Mouse (Mus musculus): ENCODE measurements at regions not wholly inside any gene's neighbourhood (a gene's known extent, or its start where the extent isn't known, plus 50 kb on each side); places are given as distances from the start of the nearest gene placed in this dataset.

DNA sequence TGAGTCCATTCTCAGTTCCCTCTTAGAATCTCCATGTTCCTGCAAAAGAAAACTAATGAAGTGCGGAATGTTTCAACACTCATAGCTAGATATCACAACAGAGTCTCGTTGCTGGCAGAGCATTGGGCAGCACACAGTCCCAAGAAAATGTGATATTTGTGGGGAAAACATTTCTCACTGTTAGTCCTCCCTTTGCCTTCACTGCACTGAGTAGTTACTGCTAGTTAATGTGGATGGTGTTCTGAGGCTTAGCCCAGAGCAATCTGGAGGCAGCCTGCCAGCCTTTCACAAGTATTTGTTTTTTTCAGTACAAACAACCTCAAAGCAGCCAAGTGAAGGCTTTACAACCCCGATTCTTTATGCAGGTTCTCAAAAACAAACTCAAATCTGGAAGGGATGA is 197.2 kb downstream of the Fam76b start:
- DNase-seq (ENCODE audit: low spot score) = no peak
- no peaks in the 10 kb centered on the region for H3K27me3 ChIP-seq (ENCODE audit: control insufficient read depth, insufficient read depth, low read length)
- H3K36me3 ChIP-seq (ENCODE audit: control insufficient read depth, insufficient read depth, low read length) = no peaks in the 10 kb centered on the region
- 75% methylated on average over 3 of the region's 3 CpGs for WGBS
- H3K4me2 ChIP-seq (ENCODE audit: low read depth) = no peak overlapping the region
- H3K4me1 ChIP-seq (ENCODE audit: control insufficient read depth, insufficient read depth, low read length) = no peaks in the 10 kb centered on the region
- H3K27ac ChIP-seq (ENCODE audit: low read depth, low read length) = no peak overlapping the region
- no peaks in the 10 kb centered on the region for H3K9me3 ChIP-seq (ENCODE audit: control insufficient read depth, low read length)
- ATAC-seq (ENCODE audit: insufficient read depth, low FRiP score, low TSS enrichment) = no peak
- no peak overlapping the region for H3K9ac ChIP-seq (ENCODE audit: low read length)
- no peak overlapping the region for H3K4me3 ChIP-seq (ENCODE audit: low read depth, low read length)

DNA sequence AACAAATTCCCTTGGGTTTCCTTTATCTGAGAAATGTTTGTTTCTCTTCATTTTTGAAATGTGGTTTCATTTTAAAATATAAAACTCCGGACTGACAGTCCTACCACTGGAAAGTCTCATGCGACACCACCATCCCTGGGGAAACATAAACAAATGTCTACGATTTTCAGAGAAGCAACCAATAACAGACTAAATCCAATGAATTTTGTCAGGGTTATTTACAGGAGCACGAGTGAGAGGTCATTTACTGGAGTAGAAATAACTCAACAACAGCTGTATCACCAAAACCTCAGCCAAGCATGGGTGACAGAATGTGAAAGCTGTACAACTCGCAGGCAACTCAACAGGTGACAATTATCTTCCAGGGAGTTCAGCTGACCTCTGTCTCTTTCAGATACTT is 200.5 kb downstream of the Fam76b start:
- no peak for ATAC-seq (ENCODE audit: insufficient read depth, low FRiP score, low TSS enrichment)
- H3K9me3 ChIP-seq (ENCODE audit: control insufficient read depth, low read length) = no peaks in the 10 kb centered on the region
- DNase-seq (ENCODE audit: low spot score) = no peak
- no peak overlapping the region for H3K4me2 ChIP-seq (ENCODE audit: low read depth)
- H3K9ac ChIP-seq (ENCODE audit: low read length) = no peak overlapping the region
- H3K27ac ChIP-seq (ENCODE audit: low read depth, low read length) = no peak overlapping the region
- H3K36me3 ChIP-seq (ENCODE audit: control insufficient read depth, insufficient read depth, low read length) = no peaks in the 10 kb centered on the region
- 73% methylated on average over 5 of the region's 5 CpGs for WGBS
- H3K4me3 ChIP-seq (ENCODE audit: low read depth, low read length) = no peak overlapping the region
- H3K27me3 ChIP-seq (ENCODE audit: control insufficient read depth, insufficient read depth, low read length) = no peaks in the 10 kb centered on the region
- no peaks in the 10 kb centered on the region for H3K4me1 ChIP-seq (ENCODE audit: control insufficient read depth, insufficient read depth, low read length)

DNA sequence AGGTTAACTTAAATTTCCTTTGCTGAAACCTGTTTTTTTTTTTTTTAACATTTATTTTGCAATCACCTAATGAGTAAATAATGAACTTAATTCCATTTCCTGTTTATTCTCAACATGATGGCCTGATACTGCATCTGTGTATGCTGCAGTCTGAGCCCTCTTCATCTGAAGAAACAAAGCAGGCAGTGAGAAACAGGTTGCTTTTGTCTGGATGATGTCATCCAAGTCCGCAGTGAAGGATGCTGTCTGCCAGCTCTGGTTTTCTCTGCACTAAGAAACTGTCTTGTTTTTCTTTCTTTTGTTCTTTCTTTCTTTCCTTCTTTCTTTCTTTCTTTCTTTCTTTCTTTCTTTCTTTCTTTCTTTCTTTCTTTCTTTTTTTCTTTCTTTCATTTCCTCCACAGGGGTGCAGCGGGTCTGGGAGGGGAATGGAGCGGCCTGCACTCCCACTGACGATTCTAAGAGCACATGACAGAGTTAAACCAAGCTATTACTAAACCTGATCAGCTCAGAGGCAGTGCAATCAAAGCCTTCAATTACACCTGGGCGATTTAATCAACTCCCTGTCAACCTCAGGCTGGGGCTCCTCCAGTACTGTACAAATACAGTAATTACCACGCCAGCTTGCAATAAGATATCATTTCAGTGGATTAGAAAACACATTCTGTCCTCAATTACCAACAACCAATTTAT is 204.0 kb downstream of the Fam76b start:
- no peaks in the 10 kb centered on the region for H3K27me3 ChIP-seq (ENCODE audit: control insufficient read depth, insufficient read depth, low read length)
- ATAC-seq (ENCODE audit: insufficient read depth, low FRiP score, low TSS enrichment) (no peak), DNase-seq (ENCODE audit: low spot score) (no peak)
- H3K9ac ChIP-seq (ENCODE audit: low read length) = no peak overlapping the region
- no peaks in the 10 kb centered on the region for H3K4me1 ChIP-seq (ENCODE audit: control insufficient read depth, insufficient read depth, low read length)
- no peak overlapping the region for H3K27ac ChIP-seq (ENCODE audit: low read depth, low read length)
- no peaks in the 10 kb centered on the region for H3K9me3 ChIP-seq (ENCODE audit: control insufficient read depth, low read length)
- 69% methylated on average over 6 of the region's 6 CpGs for WGBS
- no peak overlapping the region for H3K4me2 ChIP-seq (ENCODE audit: low read depth)
- no peak overlapping the region for H3K4me3 ChIP-seq (ENCODE audit: low read depth, low read length)
- H3K36me3 ChIP-seq (ENCODE audit: control insufficient read depth, insufficient read depth, low read length) = no peaks in the 10 kb centered on the region

DNA sequence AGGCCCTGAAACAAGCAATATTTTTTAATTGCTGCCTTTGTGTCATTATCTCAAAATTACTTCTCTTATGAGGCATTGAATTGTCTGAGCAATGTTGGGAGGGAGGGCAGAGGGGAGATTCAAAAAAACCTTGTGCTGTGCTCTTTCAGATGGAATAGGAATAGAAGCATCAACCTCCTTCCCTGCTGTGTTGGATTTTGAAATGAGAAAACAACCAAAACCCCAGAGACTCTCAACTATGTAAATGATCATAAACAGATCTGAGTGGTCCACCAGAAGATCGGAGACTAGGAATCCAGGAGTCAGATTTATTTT is 204.5 kb downstream of the Fam76b start:
- no peak overlapping the region for H3K9ac ChIP-seq (ENCODE audit: low read length)
- no peak overlapping the region for H3K27ac ChIP-seq (ENCODE audit: low read depth, low read length)
- no peaks in the 10 kb centered on the region for H3K9me3 ChIP-seq (ENCODE audit: control insufficient read depth, low read length)
- H3K4me3 ChIP-seq (ENCODE audit: low read depth, low read length) = no peak overlapping the region
- no peaks in the 10 kb centered on the region for H3K36me3 ChIP-seq (ENCODE audit: control insufficient read depth, insufficient read depth, low read length)
- 78% methylated on average over 1 of the region's 1 CpGs for WGBS
- no peaks in the 10 kb centered on the region for H3K4me1 ChIP-seq (ENCODE audit: control insufficient read depth, insufficient read depth, low read length)
- ATAC-seq (ENCODE audit: insufficient read depth, low FRiP score, low TSS enrichment) = no peak
- H3K27me3 ChIP-seq (ENCODE audit: control insufficient read depth, insufficient read depth, low read length) = no peaks in the 10 kb centered on the region
- DNase-seq (ENCODE audit: low spot score) = no peak
- no peak overlapping the region for H3K4me2 ChIP-seq (ENCODE audit: low read depth)

DNA sequence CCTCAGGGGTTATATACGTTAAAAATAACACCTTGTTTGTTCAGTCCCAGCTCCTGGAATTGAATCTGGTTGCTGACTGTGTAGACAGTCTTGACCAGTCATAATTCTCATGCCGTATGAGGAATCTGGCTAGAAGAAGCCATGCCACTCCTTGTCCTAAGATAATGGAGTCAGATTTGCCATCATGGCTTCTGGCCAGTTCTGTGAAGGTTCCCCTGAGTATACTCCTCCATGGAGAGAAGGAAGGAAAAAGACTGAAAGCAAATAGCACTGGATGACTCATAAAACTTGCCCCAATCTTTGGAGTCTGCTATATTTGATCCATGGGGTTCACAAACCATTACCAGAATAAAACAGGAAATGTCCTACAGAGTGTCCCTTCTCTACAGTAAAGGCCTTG is 208.0 kb downstream of the Fam76b start:
- 92% methylated on average over 2 of the region's 2 CpGs for WGBS
- DNase-seq (ENCODE audit: low spot score) = no peak

DNA sequence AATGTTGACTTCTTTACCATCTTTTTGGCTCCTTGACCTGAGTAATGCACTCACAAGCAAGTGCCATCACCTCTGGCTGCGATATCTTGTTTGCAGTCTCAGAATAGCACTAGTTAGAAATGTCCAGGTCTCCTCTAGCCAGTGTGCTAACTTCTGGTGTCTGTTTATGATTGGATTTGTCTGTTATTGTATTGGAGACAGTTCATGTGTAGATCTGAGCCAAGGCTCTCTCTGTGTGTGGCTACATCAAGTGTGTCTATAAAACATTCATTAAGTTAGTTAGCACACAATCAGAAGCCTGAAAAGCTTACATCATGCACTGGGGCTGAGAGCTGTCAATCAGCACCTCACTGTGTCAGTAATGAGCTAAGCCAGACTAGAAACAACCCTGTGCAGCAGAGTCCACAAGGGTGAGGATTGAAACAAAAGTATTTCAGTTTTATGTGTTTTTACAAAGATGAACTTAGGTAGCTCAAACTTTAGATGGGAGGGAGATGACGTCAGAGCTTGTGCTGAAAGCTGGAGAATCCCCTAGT is 214.5 kb downstream of the Fam76b start:
- H3K4me2 ChIP-seq (ENCODE audit: low read depth) = no peak overlapping the region
- DNase-seq (ENCODE audit: low spot score) = no peak
- H3K36me3 ChIP-seq (ENCODE audit: control insufficient read depth, insufficient read depth, low read length) = no peaks in the 10 kb centered on the region
- H3K9ac ChIP-seq (ENCODE audit: low read length) = no peak overlapping the region
- H3K27me3 ChIP-seq (ENCODE audit: control insufficient read depth, insufficient read depth, low read length) = no peaks in the 10 kb centered on the region
- no peak for ATAC-seq (ENCODE audit: insufficient read depth, low FRiP score, low TSS enrichment)
- H3K4me1 ChIP-seq (ENCODE audit: control insufficient read depth, insufficient read depth, low read length) = no peaks in the 10 kb centered on the region
- WGBS = 71% methylated on average over 2 of the region's 2 CpGs
- H3K9me3 ChIP-seq (ENCODE audit: control insufficient read depth, low read length) = no peaks in the 10 kb centered on the region
- no peak overlapping the region for H3K4me3 ChIP-seq (ENCODE audit: low read depth, low read length)
- no peak overlapping the region for H3K27ac ChIP-seq (ENCODE audit: low read depth, low read length)

More for the DNA sequence above, 208.0 kb downstream of the Fam76b start:
- Histone ChIP-seq H3K4me2 (ENCODE audit: low read depth) (no peak overlapping the region), H3K36me3 (ENCODE audit: control insufficient read depth, insufficient read depth, low read length) (no peaks in the 10 kb centered on the region), H3K27me3 (ENCODE audit: control insufficient read depth, insufficient read depth, low read length) (no peaks in the 10 kb centered on the region), H3K9ac (ENCODE audit: low read length) (no peak overlapping the region), H3K4me1 (ENCODE audit: control insufficient read depth, insufficient read depth, low read length) (no peaks in the 10 kb centered on the region), H3K4me3 (ENCODE audit: low read depth, low read length) (no peak overlapping the region), H3K27ac (ENCODE audit: low read depth, low read length) (no peak overlapping the region), H3K9me3 (ENCODE audit: control insufficient read depth, low read length) (no peaks in the 10 kb centered on the region)
- no peak for ATAC-seq (ENCODE audit: insufficient read depth, low FRiP score, low TSS enrichment)

DNA sequence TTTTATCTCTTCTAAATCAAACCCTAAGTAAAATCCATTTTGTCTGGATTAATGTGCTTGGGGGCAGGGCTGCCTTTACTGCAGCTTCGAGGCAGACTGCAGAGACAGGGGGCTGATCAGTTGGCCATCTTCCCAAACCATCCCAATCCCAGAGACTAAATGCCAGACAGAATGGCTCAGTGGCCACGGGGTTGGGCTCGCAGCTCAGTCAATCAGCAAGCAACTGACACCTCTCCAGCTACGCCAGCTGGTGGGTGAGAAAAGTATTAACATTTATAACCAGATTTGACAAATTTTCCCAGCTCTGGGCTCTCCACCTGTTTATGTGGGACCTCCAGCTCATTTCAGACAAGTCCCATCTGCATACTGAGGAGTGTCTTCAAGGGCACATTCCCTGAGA is 220.7 kb downstream of the Fam76b start:
- WGBS = 82% methylated on average over 4 of the region's 4 CpGs
- no peaks in the 10 kb centered on the region for H3K27me3 ChIP-seq (ENCODE audit: control insufficient read depth, insufficient read depth, low read length)
- H3K4me3 ChIP-seq (ENCODE audit: low read depth, low read length) = no peak overlapping the region
- H3K9me3 ChIP-seq (ENCODE audit: control insufficient read depth, low read length) = no peaks in the 10 kb centered on the region
- H3K4me2 ChIP-seq (ENCODE audit: low read depth) = no peak overlapping the region
- DNase-seq (ENCODE audit: low spot score) (no peak), ATAC-seq (ENCODE audit: insufficient read depth, low FRiP score, low TSS enrichment) (no peak)
- no peak overlapping the region for H3K27ac ChIP-seq (ENCODE audit: low read depth, low read length)
- no peaks in the 10 kb centered on the region for H3K36me3 ChIP-seq (ENCODE audit: control insufficient read depth, insufficient read depth, low read length)
- H3K4me1 ChIP-seq (ENCODE audit: control insufficient read depth, insufficient read depth, low read length) = no peaks in the 10 kb centered on the region
- H3K9ac ChIP-seq (ENCODE audit: low read length) = no peak overlapping the region

DNA sequence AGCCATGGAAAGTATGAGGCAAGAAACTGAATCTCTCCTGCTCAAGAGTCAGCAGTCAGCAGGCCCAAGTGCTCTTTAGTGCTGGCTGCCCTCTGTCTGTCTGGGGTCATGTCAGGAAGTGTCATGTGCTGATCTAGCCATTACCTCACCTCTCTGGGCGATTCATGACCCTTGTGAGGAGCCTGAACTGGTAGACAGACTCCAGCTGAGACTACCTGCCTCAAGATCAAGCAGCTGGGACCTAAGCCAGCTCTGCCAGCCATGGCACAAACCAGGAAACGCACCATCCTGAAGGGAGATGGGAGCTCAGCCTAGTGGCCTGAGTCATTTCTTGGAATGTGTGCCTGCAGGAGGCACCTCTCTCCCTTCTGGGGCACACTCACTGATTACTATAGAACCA is 221.2 kb upstream of the Sesn3 start:
- DNase-seq (ENCODE audit: low spot score) = no peak
- Histone ChIP-seq H3K9ac (ENCODE audit: low read length) (no peak overlapping the region), H3K9me3 (ENCODE audit: control insufficient read depth, low read length) (no peaks in the 10 kb centered on the region), H3K4me1 (ENCODE audit: control insufficient read depth, insufficient read depth, low read length) (0 out of 2 replicates have a peak, but pooled peaks cover 5% of the 10 kb centered on the region), H3K27me3 (ENCODE audit: control insufficient read depth, insufficient read depth, low read length) (no peaks in the 10 kb centered on the region), H3K27ac (ENCODE audit: low read depth, low read length) (no peak overlapping the region), H3K36me3 (ENCODE audit: control insufficient read depth, insufficient read depth, low read length) (no peaks in the 10 kb centered on the region), H3K4me2 (ENCODE audit: low read depth) (no peak overlapping the region), H3K4me3 (ENCODE audit: low read depth, low read length) (no peak overlapping the region)
- 38% methylated on average over 2 of the region's 2 CpGs for WGBS
- ATAC-seq (ENCODE audit: insufficient read depth, low FRiP score, low TSS enrichment) = no peak

DNA sequence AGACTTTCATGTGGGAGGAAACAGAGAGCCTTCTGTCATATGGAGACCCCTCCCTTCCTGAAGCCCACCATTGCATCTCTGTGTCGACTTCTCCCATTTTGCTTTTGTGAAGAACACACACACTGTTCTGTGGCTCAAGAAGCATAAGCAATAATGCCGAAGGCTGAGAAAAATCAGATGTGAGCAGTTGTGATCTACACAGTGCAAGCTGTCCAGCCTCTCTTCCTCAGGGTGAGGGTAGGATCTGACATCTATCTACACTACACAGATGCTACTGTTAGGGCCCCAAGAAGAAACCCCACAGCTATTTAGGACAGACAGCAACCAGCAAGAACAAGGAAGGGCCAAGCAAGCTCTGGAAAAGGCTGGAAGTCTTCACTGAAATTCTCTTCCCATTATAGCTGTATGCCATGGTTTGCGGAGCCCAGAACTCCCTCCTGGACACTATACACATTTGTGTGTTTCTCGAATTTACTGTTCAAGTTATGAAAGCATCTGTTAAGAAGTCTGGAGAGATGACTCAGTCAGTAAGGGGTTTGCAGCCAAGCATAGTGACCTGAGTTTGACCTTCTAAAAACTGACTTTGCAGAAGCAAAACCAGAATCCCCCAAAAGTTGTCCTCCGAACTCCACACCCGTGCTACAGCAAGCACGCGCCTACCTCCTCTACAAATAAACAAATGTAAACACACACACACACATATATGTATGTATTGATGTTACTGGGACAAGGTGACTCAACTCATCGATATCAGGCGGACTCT is 218.3 kb upstream of the Sesn3 start:
- Histone ChIP-seq H3K4me1 (ENCODE audit: control insufficient read depth, insufficient read depth, low read length) (0 out of 2 replicates have a peak, but pooled peaks cover 5% of the 10 kb centered on the region), H3K27ac (ENCODE audit: low read depth, low read length) (no peak overlapping the region), H3K9me3 (ENCODE audit: control insufficient read depth, low read length) (no peaks in the 10 kb centered on the region), H3K27me3 (ENCODE audit: control insufficient read depth, insufficient read depth, low read length) (no peaks in the 10 kb centered on the region), H3K4me2 (ENCODE audit: low read depth) (no peak overlapping the region), H3K36me3 (ENCODE audit: control insufficient read depth, insufficient read depth, low read length) (no peaks in the 10 kb centered on the region), H3K9ac (ENCODE audit: low read length) (no peak overlapping the region), H3K4me3 (ENCODE audit: low read depth, low read length) (no peak overlapping the region)
- ATAC-seq (ENCODE audit: insufficient read depth, low FRiP score, low TSS enrichment) = no peak
- no peak for DNase-seq (ENCODE audit: low spot score)
- 88% methylated on average over 10 of the region's 10 CpGs for WGBS
